In genomic region chr19:53535421-53535820, GRCm38 (mm10) we compare ENCODE assay signal across 16 mouse cellular contexts. TPM values are rescaled to one million over a fixed set of nuclear protein-coding genes. Genes with fewer than 3 reads are reported as not detected.
A peak's percentile ranks its signal among the peaks of the same experiment; 100 is the strongest.
DNase-seq lines count a peak whose midpoint lies in the region; ATAC-seq lines count a peak whose summit lies in the region.
"Had no signal": no experiment of that assay in that cellular context is flagged by ENCODE, and none has a peak within 500 bp of the region (broad histone marks: within the 10 kb centered on the region; RNA-seq: fewer than 3 reads in every experiment).

No protein-coding gene starts in this region.

- peaks cover 31% of the 10 kb centered on the region for H3K4me1 ChIP-seq in kidney, embryonic 16.5 days (ENCODE audit: insufficient read depth, low read length)
- H3K4me1 ChIP-seq: forebrain, embryonic 13.5 days; stomach, embryonic 15.5 days had no signal

- H3K9ac ChIP-seq in kidney, embryonic 16.5 days (replicated peaks; ENCODE audit: low read length) = no peak overlapping the region
- H3K9ac ChIP-seq: forebrain, embryonic 13.5 days; liver, embryonic 13.5 days; stomach, embryonic 15.5 days had no signal

- H3K9me3 ChIP-seq in kidney, embryonic 16.5 days (ENCODE audit: low read length) = no peaks in the 10 kb centered on the region
- H3K9me3 ChIP-seq: forebrain, embryonic 13.5 days; G1E; hindbrain, embryonic 10.5 days; liver, embryonic 13.5 days; megakaryocyte, embryonic 14.5 days; stomach, embryonic 15.5 days had no signal

- WGBS in kidney, embryonic 16.5 days = 83% methylated on average over 6 of the region's 6 CpGs

- H3K4me3 ChIP-seq in kidney, embryonic 16.5 days (ENCODE audit: low read length) = no peak overlapping the region
- H3K4me3 ChIP-seq: forebrain, embryonic 13.5 days; hindbrain, embryonic 10.5 days; liver, embryonic 13.5 days; megakaryocyte, embryonic 14.5 days; stomach, embryonic 15.5 days had no signal

- H3K36me3 ChIP-seq in kidney, embryonic 16.5 days (ENCODE audit: insufficient read depth, low read length) = 0 out of 2 replicates have a peak, but pooled peaks cover 4% of the 10 kb centered on the region
- H3K36me3 ChIP-seq: G1E; stomach, embryonic 15.5 days had no signal

- no peak overlapping the region for H3K4me2 ChIP-seq in kidney, embryonic 16.5 days (replicated peaks; ENCODE audit: low read depth, low read length)
- H3K4me2 ChIP-seq: forebrain, embryonic 13.5 days; heart, embryonic 11.5 days; liver, embryonic 13.5 days; stomach, embryonic 15.5 days had no signal

- H3K27ac ChIP-seq in kidney, embryonic 16.5 days (ENCODE audit: low read length) = no peak overlapping the region
- H3K27ac ChIP-seq: forebrain, embryonic 13.5 days; hindbrain, embryonic 10.5 days; liver, embryonic 13.5 days; stomach, embryonic 15.5 days had no signal

- ATAC-seq in kidney, embryonic 16.5 days (ENCODE audit: low FRiP score, low TSS enrichment) = no peak
- ATAC-seq in CD4-positive, CD25-positive, alpha-beta regulatory T cell, adult 4 months = peak; percentile 33
- ATAC-seq: forebrain, embryonic 13.5 days had no signal

- peaks cover 5% of the 10 kb centered on the region; the same call in 1 of the 2 replicates for H3K27me3 ChIP-seq in kidney, embryonic 16.5 days (ENCODE audit: insufficient read depth, low read length)

- DNase-seq in kidney, postnatal 10 days = peak; percentile 44
- peak; percentile 59 for DNase-seq in adipocyte (ENCODE audit: low spot score)
- DNase-seq in lung, postnatal 36 days = peak; percentile 56
- DNase-seq in frontal cortex, postnatal 10 days (ENCODE audit: low spot score in 2 of 2) = no peak
- DNase-seq in testis, postnatal 14 days (ENCODE audit: low spot score) = no peak
- DNase-seq: gastrocnemius, postnatal 10 days; kidney, adult 2 months; liver, embryonic 13.5 days had no signal

RNA-seq across cellular contexts. Expression of gene Dusp5, which starts 6.5 kb away (rescaled TPM):
- polyA plus RNA-seq in kidney, embryonic 16.5 days (2015; fragmentation: Nextera tagmentation; extraction: Ambion mirVana) = 9.6 and 9.7 TPM in 2 replicates
- 10 to 100 TPM in 1 of 2 experiments, 1 to 10 TPM in 1; 6.7 to 11.1 TPM for polyA plus RNA-seq in CD4-positive, CD25-positive, alpha-beta regulatory T cell, adult 4 months (2017; shearing (Covaris generic))

RNA-seq across cellular contexts. Expression of gene Nutf2-ps1, which starts 53.4 kb away (rescaled TPM):
- polyA plus RNA-seq in kidney, embryonic 16.5 days (2015; fragmentation: Nextera tagmentation; extraction: Ambion mirVana) = 395 and 457 TPM in 2 replicates
- 100 to 1,000 TPM; 158 to 191 TPM for polyA plus RNA-seq in CD4-positive, CD25-positive, alpha-beta regulatory T cell, adult 4 months (2017; shearing (Covaris generic))

Comparison
In these comparisons a context has a peak if more than half of its experiments do, and no peak if none do; other contexts are left out.
1. DNase-seq: peak in kidney, postnatal 10 days (single experiment), adipocyte (single experiment) and lung, postnatal 36 days (single experiment); none in frontal cortex, postnatal 10 days (0 of 2) and testis, postnatal 14 days (single experiment).